8 mouse cellular contexts compared by ENCODE assay signal in the genomic region with DNA sequence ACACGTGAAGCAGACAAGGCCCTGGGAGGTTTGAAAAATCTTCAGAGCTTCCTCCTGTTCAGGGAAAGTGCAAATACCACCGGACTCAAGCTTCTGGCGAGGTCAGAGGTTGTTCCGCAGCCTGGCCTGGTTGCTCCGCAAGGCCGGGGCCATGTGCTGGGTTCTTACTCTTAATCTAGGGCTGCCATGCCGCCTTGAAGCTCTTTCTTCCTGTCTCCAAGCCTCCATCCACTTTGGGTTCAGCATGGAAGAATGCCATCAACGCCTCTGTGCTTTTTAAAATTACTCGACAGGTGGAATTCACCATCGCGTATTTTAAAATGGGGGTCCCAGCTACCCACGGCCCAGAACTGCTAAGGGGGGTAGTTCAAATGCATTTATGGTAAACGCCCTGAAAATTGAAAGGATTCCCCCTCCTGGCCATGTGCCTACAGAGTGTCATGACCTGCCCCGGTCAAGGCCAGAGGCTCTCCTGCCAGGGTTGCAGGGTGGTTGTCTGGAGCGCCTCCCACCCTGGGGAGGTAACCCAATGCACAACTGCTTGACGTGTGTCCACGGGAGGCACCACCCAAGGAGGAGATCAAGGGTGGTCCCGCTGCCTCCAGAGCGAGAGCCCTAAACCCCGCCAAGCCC. TPM values are rescaled to one million over a fixed set of nuclear protein-coding genes. Genes with fewer than 3 reads are reported as not detected.
A peak's percentile ranks its signal among the peaks of the same experiment; 100 is the strongest.
DNase-seq lines count a peak whose midpoint lies in the region; ATAC-seq and TF ChIP-seq lines count a peak whose summit lies in the region.

No protein-coding gene starts in this region.

- peaks cover 8 to 25% of the 10 kb centered on the region in 2 experiments; a peak in 3 of 4 replicates for H3K4me1 ChIP-seq in heart, embryonic 14.5 days (ENCODE audit: control insufficient read depth in 2 of 2, insufficient read depth in 2 of 2, low read length in 2 of 2)
- peaks cover 24% of the 10 kb centered on the region for H3K4me1 ChIP-seq in forebrain, embryonic 14.5 days (ENCODE audit: control insufficient read depth, insufficient read depth, low read length)
- H3K4me1 ChIP-seq in midbrain, postnatal 0 days (ENCODE audit: insufficient read depth, low read length), result peaks cover 21% of the 10 kb centered on the region

- H3K4me3 ChIP-seq in heart, embryonic 14.5 days (ENCODE audit: control insufficient read depth in 1 of 2, insufficient read depth in 1 of 2, low read depth in 1 of 2, low read length in 2 of 2), result peak overlapping the region; percentile 61 to 82
- H3K4me3 ChIP-seq in forebrain, embryonic 14.5 days (ENCODE audit: low read depth, low read length), result peak overlapping the region; percentile 91
- H3K4me3 ChIP-seq in midbrain, postnatal 0 days (ENCODE audit: low read depth, low read length), result peak overlapping the region; percentile 79

- DNase-seq in heart, postnatal 14 days, result no peak
- peak; percentile 20 for DNase-seq in MN1 (ENCODE audit: low spot score)
- no peak for DNase-seq in forebrain, embryonic 14.5 days (ENCODE audit: low spot score)
- DNase-seq in kidney, postnatal 14 days, result peak; percentile 52
- DNase-seq in midbrain, postnatal 0 days (ENCODE audit: low spot score), result peak; percentile 25
- DNase-seq in spleen, postnatal 4 days (ENCODE audit: low spot score in 2 of 2), result no peak
- no peak for DNase-seq in thymus, postnatal 10 days (ENCODE audit: low spot score in 2 of 2)

- peak overlapping the region; percentile 66 for H3K9ac ChIP-seq in heart, embryonic 14.5 days (ENCODE audit: low read length)
- peak overlapping the region; percentile 84 for H3K9ac ChIP-seq in forebrain, embryonic 14.5 days (ENCODE audit: low read length)
- peak overlapping the region; percentile 66 for H3K9ac ChIP-seq in midbrain, postnatal 0 days (replicated peaks; ENCODE audit: low read length, poor library complexity, severe bottlenecking)

- no peak for TF ChIP-seq CTCF in midbrain, postnatal 0 days (IDR thresholded peaks at IDR 0.05)

- peak overlapping the region; percentile 96 for H3K4me2 ChIP-seq in heart, embryonic 14.5 days (ENCODE audit: low read length)
- H3K4me2 ChIP-seq in forebrain, embryonic 14.5 days (ENCODE audit: low read length), result peak overlapping the region; percentile 73
- peak overlapping the region; percentile 94 for H3K4me2 ChIP-seq in midbrain, postnatal 0 days (ENCODE audit: low read depth, low read length, poor library complexity, severe bottlenecking)

- H3K36me3 ChIP-seq in heart, embryonic 14.5 days (ENCODE audit: control insufficient read depth, insufficient read depth, low read length), result peaks cover 13% of the 10 kb centered on the region
- peaks cover 13% of the 10 kb centered on the region for H3K36me3 ChIP-seq in forebrain, embryonic 14.5 days (ENCODE audit: control insufficient read depth, insufficient read depth, low read length)
- H3K36me3 ChIP-seq in midbrain, postnatal 0 days (ENCODE audit: insufficient read depth, low read length), result peaks cover 7% of the 10 kb centered on the region; the same call in 1 of the 2 replicates

- no peaks in the 10 kb centered on the region for H3K9me3 ChIP-seq in heart, embryonic 14.5 days (ENCODE audit: control insufficient read depth, low read length)
- H3K9me3 ChIP-seq in forebrain, embryonic 14.5 days (replicated peaks; ENCODE audit: control insufficient read depth, low read length), result no peaks in the 10 kb centered on the region
- no peaks in the 10 kb centered on the region for H3K9me3 ChIP-seq in midbrain, postnatal 0 days (ENCODE audit: low read length)

- peak; percentile 46 for ATAC-seq in heart, embryonic 14.5 days (ENCODE audit: insufficient number of reproducible peaks, insufficient read depth, low FRiP score, low read depth)
- ATAC-seq in forebrain, embryonic 14.5 days, result no peak
- no peak for ATAC-seq in midbrain, postnatal 0 days (ENCODE audit: low FRiP score)

- no peaks in the 10 kb centered on the region for H3K27me3 ChIP-seq in heart, embryonic 14.5 days (ENCODE audit: control insufficient read depth, insufficient read depth, low read length)
- H3K27me3 ChIP-seq in forebrain, embryonic 14.5 days (replicated peaks; ENCODE audit: control insufficient read depth, insufficient read depth, low read length), result no peaks in the 10 kb centered on the region
- no peaks in the 10 kb centered on the region for H3K27me3 ChIP-seq in midbrain, postnatal 0 days (ENCODE audit: insufficient read depth, low read length)

- peak overlapping the region in 1 of 2 experiments; percentile 36; a peak in 1 of 4 replicates for H3K27ac ChIP-seq in heart, embryonic 14.5 days (replicated peaks in 1 of 2; ENCODE audit: control insufficient read depth in 1 of 2, insufficient read depth in 1 of 2, low read depth in 2 of 2, low read length in 2 of 2)
- peak overlapping the region; percentile 70 for H3K27ac ChIP-seq in forebrain, embryonic 14.5 days (ENCODE audit: low read depth, low read length)
- H3K27ac ChIP-seq in midbrain, postnatal 0 days (ENCODE audit: low read depth, low read length), result peak overlapping the region; percentile 78

- intact Hi-C loops in heart, postnatal 14 days (cut with DNase I), result no loop called here

- 2% methylated on average over 19 of the region's 20 CpGs for WGBS in heart, embryonic 14.5 days
- 2% methylated on average over 19 of the region's 20 CpGs for WGBS in forebrain, embryonic 14.5 days
- WGBS in midbrain, postnatal 0 days, result 2% methylated on average over 20 of the region's 20 CpGs

RNA-seq across cellular contexts. Expression of a gene that starts 0.5 kb away (rescaled TPM):
- 10.4 and 12.0 TPM in 2 replicates for polyA plus RNA-seq in heart, embryonic 14.5 days (2014; fragmentation: Nextera tagmentation; extraction: Ambion mirVana)
- total RNA-seq in heart, postnatal 14 days (2021), result 1 to 10 TPM; 2.5 to 3.8 TPM
- polyA plus RNA-seq in forebrain, embryonic 14.5 days (2014; fragmentation: Nextera tagmentation; extraction: Ambion mirVana), result 16.4 and 16.6 TPM in 2 replicates
- total RNA-seq in midbrain, postnatal 0 days (2014; rRNA removed), result 107 and 139 TPM in 2 replicates
- 8.0 and 8.1 TPM in 2 replicates for polyA plus RNA-seq in midbrain, postnatal 0 days (2015; fragmentation: Nextera tagmentation; extraction: Ambion mirVana)

RNA-seq across cellular contexts. Expression of a gene that starts 56.7 kb away (rescaled TPM):
- polyA plus RNA-seq in heart, embryonic 14.5 days (2014; fragmentation: Nextera tagmentation; extraction: Ambion mirVana), result not detected in 2 replicates
- total RNA-seq in heart, postnatal 14 days (2021), result not detected
- polyA plus RNA-seq in forebrain, embryonic 14.5 days (2014; fragmentation: Nextera tagmentation; extraction: Ambion mirVana), result not detected in 2 replicates
- not detected in 2 replicates for total RNA-seq in midbrain, postnatal 0 days (2014; rRNA removed)
- polyA plus RNA-seq in midbrain, postnatal 0 days (2015; fragmentation: Nextera tagmentation; extraction: Ambion mirVana), result not detected in 2 replicates

Comparison
In these comparisons a context has a peak if more than half of its experiments do, and no peak if none do; other contexts are left out.
1. DNase-seq: peak in MN1 (single experiment), kidney, postnatal 14 days (single experiment) and midbrain, postnatal 0 days (single experiment); none in heart, postnatal 14 days (0 of 2), forebrain, embryonic 14.5 days (single experiment), spleen, postnatal 4 days (0 of 2) and thymus, postnatal 10 days (0 of 2).
2. Peak in every context shown above with its lines, with median percentiles within 50 percentile points of each other: H3K4me2 ChIP-seq, H3K4me3 ChIP-seq and H3K9ac ChIP-seq.